Mouse (Mus musculus) adipocyte (in vitro differentiated cells): ENCODE measurements around the gene Zfp668.
"Not testable (repeated sequence)": the region's sequence is repeated elsewhere in the genome, so short reads cannot be mapped to it uniquely, and the experiment has no call there.

Experiments used
- DNase-seq: peaks from one replicate; pipeline ENCODE4 v3.0.0-alpha.2; 2016; ENCODE audit warnings: low spot score

Zfp668 gene

GRCm38 (mm10) chr7:127876467-127877348 lies at the start of gene Zfp668:
Gene Zfp668 (minus strand): TSS chr7:127876828.
- peak; percentile 91 for DNase-seq

- DNase-seq: no peak
Observed at GRCm38 (mm10) chr7:127926066-127926465, 49.4 kb upstream of the Zfp668 start.

GRCm38 (mm10) chr7:127925252-127925651 lies 48.6 kb upstream of the Zfp668 start:
- no peak for DNase-seq

- DNase-seq: peak; percentile 58
Observed at GRCm38 (mm10) chr7:127923714-127924113, 47.1 kb upstream of the Zfp668 start.

GRCm38 (mm10) chr7:127922451-127923275 lies 46.0 kb upstream of the Zfp668 start:
- no peak for DNase-seq

GRCm38 (mm10) chr7:127921516-127921915 lies 44.9 kb upstream of the Zfp668 start:
- DNase-seq: peak; percentile 23

GRCm38 (mm10) chr7:127919290-127919689 lies 42.7 kb upstream of the Zfp668 start:
- no peak for DNase-seq

GRCm38 (mm10) chr7:127918203-127918602 lies 41.6 kb upstream of the Zfp668 start:
- DNase-seq: peak; percentile 34

- DNase-seq: no peak
Observed at GRCm38 (mm10) chr7:127915293-127915692, 38.7 kb upstream of the Zfp668 start.

- no peak for DNase-seq
Observed at GRCm38 (mm10) chr7:127912938-127913337, 36.3 kb upstream of the Zfp668 start.

GRCm38 (mm10) chr7:127912190-127912871 lies 35.7 kb upstream of the Zfp668 start, which contains the start of gene Kat8:
Gene Kat8 (plus strand): TSS chr7:127912516.
- DNase-seq: peak; percentile 94

GRCm38 (mm10) chr7:127908656-127909055 lies 32.0 kb upstream of the Zfp668 start:
- peak; percentile 39 for DNase-seq

GRCm38 (mm10) chr7:127907939-127908338 lies 31.3 kb upstream of the Zfp668 start:
- no peak for DNase-seq

- peak; percentile 71 for DNase-seq
Observed at GRCm38 (mm10) chr7:127903971-127904796, 27.6 kb upstream of the Zfp668 start, which contains the start of gene Bckdk. Gene Bckdk (plus strand): TSS chr7:127904082.

- DNase-seq: no peak
Observed at GRCm38 (mm10) chr7:127901772-127902171, 25.1 kb upstream of the Zfp668 start.

- DNase-seq: no peak
Observed at GRCm38 (mm10) chr7:127899997-127900396, 23.4 kb upstream of the Zfp668 start.

GRCm38 (mm10) chr7:127898179-127898956 lies 21.7 kb upstream of the Zfp668 start:
- no peak for DNase-seq

GRCm38 (mm10) chr7:127897542-127897941 lies 20.9 kb upstream of the Zfp668 start:
- DNase-seq: no peak

- DNase-seq: peak; percentile 35
Observed at GRCm38 (mm10) chr7:127896384-127896783, 19.8 kb upstream of the Zfp668 start.

- not testable (repeated sequence) for DNase-seq
Observed at GRCm38 (mm10) chr7:127895891-127896290, 19.3 kb upstream of the Zfp668 start.
